Mouse (Mus musculus): ENCODE measurements around the gene Ppp1r3a. TPM values are rescaled to one million over a fixed set of nuclear protein-coding genes. Genes with fewer than 3 reads are reported as not detected.

The Ppp1r3a gene
- polyA plus RNA-seq (2012; ENCODE audit: insufficient read depth, low replicate concordance) = not detected in 2 replicates

GRCm38 (mm10) chr6:14754901-14755591 lies at the start of gene Ppp1r3a:
Gene Ppp1r3a (minus strand): TSS chr6:14755274.
- Histone ChIP-seq H3K36me3 (replicated peaks; ENCODE audit: low read length) (no peaks in the 10 kb centered on the region), H3K4me1 (no peaks in the 10 kb centered on the region), H3K27me3 (replicated peaks) (no peaks in the 10 kb centered on the region), H3K4me3 (replicated peaks) (no peak within 1 kb of the TSS), H3K9me3 (no peaks in the 10 kb centered on the region)
- TF ChIP-seq GATA1 (IDR thresholded peaks at IDR 0.05; ENCODE audit: borderline replicate concordance, low read length) = no peak
- no peak for TF ChIP-seq FLI1 (IDR thresholded peaks at IDR 0.05; ENCODE audit: low read length)

- TF ChIP-seq GATA1 (IDR thresholded peaks at IDR 0.05; ENCODE audit: borderline replicate concordance, low read length) (no peak), FLI1 (IDR thresholded peaks at IDR 0.05; ENCODE audit: low read length) (no peak)
- Histone ChIP-seq H3K4me1 (no peaks in the 10 kb centered on the region), H3K4me3 (replicated peaks) (no peak overlapping the region), H3K9me3 (no peaks in the 10 kb centered on the region), H3K27me3 (replicated peaks) (no peaks in the 10 kb centered on the region), H3K36me3 (replicated peaks; ENCODE audit: low read length) (no peaks in the 10 kb centered on the region)
Observed at GRCm38 (mm10) chr6:14787157-14787938, 32.3 kb upstream of the Ppp1r3a start.

GRCm38 (mm10) chr6:14777920-14778319 lies 22.8 kb upstream of the Ppp1r3a start:
- TF ChIP-seq FLI1 (IDR thresholded peaks at IDR 0.05; ENCODE audit: low read length) (no peak), GATA1 (IDR thresholded peaks at IDR 0.05; ENCODE audit: borderline replicate concordance, low read length) (no peak)
- Histone ChIP-seq H3K27me3 (replicated peaks) (no peaks in the 10 kb centered on the region), H3K9me3 (0 out of 2 replicates have a peak, but pooled peaks cover 4% of the 10 kb centered on the region), H3K4me3 (replicated peaks) (no peak overlapping the region), H3K36me3 (replicated peaks; ENCODE audit: low read length) (no peaks in the 10 kb centered on the region), H3K4me1 (no peaks in the 10 kb centered on the region)

GRCm38 (mm10) chr6:14771717-14772116 lies 16.6 kb upstream of the Ppp1r3a start:
- no peaks in the 10 kb centered on the region for H3K36me3 ChIP-seq (replicated peaks; ENCODE audit: low read length)
- TF ChIP-seq FLI1 (IDR thresholded peaks at IDR 0.05; ENCODE audit: low read length) = no peak
- no peak for TF ChIP-seq GATA1 (IDR thresholded peaks at IDR 0.05; ENCODE audit: borderline replicate concordance, low read length)
- H3K27me3 ChIP-seq (replicated peaks) = no peaks in the 10 kb centered on the region
- no peak overlapping the region for H3K4me3 ChIP-seq (replicated peaks)
- H3K9me3 ChIP-seq = 0 out of 2 replicates have a peak, but pooled peaks cover 6% of the 10 kb centered on the region
- H3K4me1 ChIP-seq = no peaks in the 10 kb centered on the region

- no peak for TF ChIP-seq GATA1 (IDR thresholded peaks at IDR 0.05; ENCODE audit: borderline replicate concordance, low read length)
- TF ChIP-seq FLI1 (IDR thresholded peaks at IDR 0.05; ENCODE audit: low read length) = no peak
- Histone ChIP-seq H3K4me3 (replicated peaks) (no peak overlapping the region), H3K4me1 (no peaks in the 10 kb centered on the region), H3K36me3 (replicated peaks; ENCODE audit: low read length) (no peaks in the 10 kb centered on the region), H3K9me3 (no peaks in the 10 kb centered on the region), H3K27me3 (replicated peaks) (no peaks in the 10 kb centered on the region)
Observed at GRCm38 (mm10) chr6:14757486-14757885, 2.4 kb upstream of the Ppp1r3a start.

- no peaks in the 10 kb centered on the region for H3K36me3 ChIP-seq (replicated peaks; ENCODE audit: low read length)
- H3K4me3 ChIP-seq (replicated peaks) = no peak overlapping the region
- no peaks in the 10 kb centered on the region for H3K27me3 ChIP-seq (replicated peaks)
- TF ChIP-seq GATA1 (IDR thresholded peaks at IDR 0.05; ENCODE audit: borderline replicate concordance, low read length) (no peak), FLI1 (IDR thresholded peaks at IDR 0.05; ENCODE audit: low read length) (no peak)
- no peaks in the 10 kb centered on the region for H3K9me3 ChIP-seq
- H3K4me1 ChIP-seq = no peaks in the 10 kb centered on the region
Observed at GRCm38 (mm10) chr6:14753512-14753911, 1.6 kb downstream of the Ppp1r3a start.

GRCm38 (mm10) chr6:14752211-14752610 lies 2.9 kb downstream of the Ppp1r3a start:
- H3K36me3 ChIP-seq (replicated peaks; ENCODE audit: low read length) = no peaks in the 10 kb centered on the region
- no peak overlapping the region for H3K4me3 ChIP-seq (replicated peaks)
- no peaks in the 10 kb centered on the region for H3K9me3 ChIP-seq
- TF ChIP-seq GATA1 (IDR thresholded peaks at IDR 0.05; ENCODE audit: borderline replicate concordance, low read length) (no peak), FLI1 (IDR thresholded peaks at IDR 0.05; ENCODE audit: low read length) (no peak)
- no peaks in the 10 kb centered on the region for H3K4me1 ChIP-seq
- no peaks in the 10 kb centered on the region for H3K27me3 ChIP-seq (replicated peaks)

GRCm38 (mm10) chr6:14747000-14747399 lies 8.1 kb downstream of the Ppp1r3a start:
- no peaks in the 10 kb centered on the region for H3K9me3 ChIP-seq
- no peak overlapping the region for H3K4me3 ChIP-seq (replicated peaks)
- no peaks in the 10 kb centered on the region for H3K4me1 ChIP-seq
- TF ChIP-seq FLI1 (IDR thresholded peaks at IDR 0.05; ENCODE audit: low read length) = no peak
- no peak for TF ChIP-seq GATA1 (IDR thresholded peaks at IDR 0.05; ENCODE audit: borderline replicate concordance, low read length)
- no peaks in the 10 kb centered on the region for H3K27me3 ChIP-seq (replicated peaks)
- no peaks in the 10 kb centered on the region for H3K36me3 ChIP-seq (replicated peaks; ENCODE audit: low read length)

- H3K4me3 ChIP-seq (replicated peaks) = no peak overlapping the region
- H3K27me3 ChIP-seq (replicated peaks) = no peaks in the 10 kb centered on the region
- no peak for TF ChIP-seq FLI1 (IDR thresholded peaks at IDR 0.05; ENCODE audit: low read length)
- no peak for TF ChIP-seq GATA1 (IDR thresholded peaks at IDR 0.05; ENCODE audit: borderline replicate concordance, low read length)
- H3K36me3 ChIP-seq (replicated peaks; ENCODE audit: low read length) = no peaks in the 10 kb centered on the region
- no peaks in the 10 kb centered on the region for H3K9me3 ChIP-seq
- no peaks in the 10 kb centered on the region for H3K4me1 ChIP-seq
Observed at GRCm38 (mm10) chr6:14736017-14736416, 19.1 kb downstream of the Ppp1r3a start.

GRCm38 (mm10) chr6:14731011-14731410 lies 24.1 kb downstream of the Ppp1r3a start:
- H3K4me1 ChIP-seq = no peaks in the 10 kb centered on the region
- no peaks in the 10 kb centered on the region for H3K27me3 ChIP-seq (replicated peaks)
- H3K36me3 ChIP-seq (replicated peaks; ENCODE audit: low read length) = no peaks in the 10 kb centered on the region
- H3K9me3 ChIP-seq = no peaks in the 10 kb centered on the region
- TF ChIP-seq FLI1 (IDR thresholded peaks at IDR 0.05; ENCODE audit: low read length) = no peak
- no peak for TF ChIP-seq GATA1 (IDR thresholded peaks at IDR 0.05; ENCODE audit: borderline replicate concordance, low read length)
- no peak overlapping the region for H3K4me3 ChIP-seq (replicated peaks)
